ENCODE assay signal across 9 mouse cellular contexts in genomic region chrX:102493992-102494730, GRCm38 (mm10). TPM values are rescaled to one million over a fixed set of nuclear protein-coding genes. Genes with fewer than 3 reads are reported as not detected.
DNase-seq lines count a peak whose midpoint lies in the region; ATAC-seq and TF ChIP-seq lines count a peak whose summit lies in the region.
"Had no signal": no experiment of that assay in that cellular context is flagged by ENCODE, and none has a peak within 500 bp of the region (broad histone marks: within the 10 kb centered on the region; RNA-seq: fewer than 3 reads in every experiment).

No protein-coding gene starts in this region.

- H3K27me3 ChIP-seq in forebrain, embryonic 14.5 days (replicated peaks; ENCODE audit: control insufficient read depth, insufficient read depth, low read length): no peaks in the 10 kb centered on the region
- H3K27me3 ChIP-seq in forebrain, embryonic 16.5 days (replicated peaks; ENCODE audit: control insufficient read depth, insufficient read depth, low read length): no peaks in the 10 kb centered on the region
- peaks cover 28% of the 10 kb centered on the region for H3K27me3 ChIP-seq in Patski
- H3K27me3 ChIP-seq: limb, embryonic 15.5 days had no signal

- peaks cover 8% of the 10 kb centered on the region; the same call in 1 of the 2 replicates for H3K36me3 ChIP-seq in forebrain, embryonic 14.5 days (ENCODE audit: control insufficient read depth, insufficient read depth, low read length)
- H3K36me3 ChIP-seq in forebrain, embryonic 16.5 days (ENCODE audit: control insufficient read depth, insufficient read depth): no peaks in the 10 kb centered on the region

- H3K4me1 ChIP-seq in forebrain, embryonic 14.5 days (ENCODE audit: control insufficient read depth, insufficient read depth, low read length): no peaks in the 10 kb centered on the region
- no peaks in the 10 kb centered on the region for H3K4me1 ChIP-seq in forebrain, embryonic 16.5 days (replicated peaks; ENCODE audit: control insufficient read depth, insufficient read depth, low read length)
- no peaks in the 10 kb centered on the region for H3K4me1 ChIP-seq in lung, adult 2 months (ENCODE audit: control insufficient read depth, insufficient read depth, low read length)
- H3K4me1 ChIP-seq: limb, embryonic 15.5 days had no signal

- TF ChIP-seq CTCF in lung, adult 2 months (IDR thresholded peaks at IDR 0.05; ENCODE audit: insufficient read depth, low read length): peak; percentile 3; the same call in 1 of the 2 replicates
- peak; percentile 57 for TF ChIP-seq CTCF in Patski (IDR thresholded peaks at IDR 0.05)

- POLR2A ChIA-PET in Patski (lab: Charles Lee): no interaction called here

- no peak overlapping the region for H3K9ac ChIP-seq in forebrain, embryonic 14.5 days (ENCODE audit: low read length)
- no peak overlapping the region for H3K9ac ChIP-seq in forebrain, embryonic 16.5 days (replicated peaks; ENCODE audit: low read depth, low read length)
- H3K9ac ChIP-seq: limb, embryonic 15.5 days had no signal

- H3K27ac ChIP-seq in forebrain, embryonic 14.5 days (ENCODE audit: low read depth, low read length): no peak overlapping the region
- H3K27ac ChIP-seq in forebrain, embryonic 16.5 days (ENCODE audit: low read length): no peak overlapping the region
- H3K27ac ChIP-seq: limb, embryonic 15.5 days had no signal

- in situ Hi-C loops in Patski (cut with MboI; ENCODE audit: low pct_unique_long_range_greater_than_20kb): loop anchor here (10.0 kb wide), 1 partner anchor 161 kb away; no protein-coding TSS in a partner anchor

- ATAC-seq in forebrain, embryonic 14.5 days: no peak
- no peak for ATAC-seq in forebrain, embryonic 16.5 days
- ATAC-seq in Patski: no peak
- peak; percentile 70 for ATAC-seq in megakaryocyte progenitor cell, adult 5-6 weeks (replicated peaks; ENCODE audit: poor library complexity)

- WGBS in forebrain, embryonic 14.5 days: 62% methylated on average over 6 of the region's 6 CpGs
- WGBS in forebrain, embryonic 16.5 days: 72% methylated on average over 6 of the region's 6 CpGs
- 54% methylated on average over 6 of the region's 6 CpGs for WGBS in lung, adult 2 months

- no peak for TF ChIP-seq POLR2A in lung, adult 2 months (IDR thresholded peaks at IDR 0.05; ENCODE audit: borderline replicate concordance, extremely low read depth, low read depth, low read length)

- H3K4me2 ChIP-seq in forebrain, embryonic 14.5 days (ENCODE audit: low read length): no peak overlapping the region
- no peak overlapping the region for H3K4me2 ChIP-seq in forebrain, embryonic 16.5 days (ENCODE audit: low read length)
- H3K4me2 ChIP-seq: limb, embryonic 15.5 days had no signal

- DNase-seq in forebrain, embryonic 14.5 days (ENCODE audit: low spot score): peak; percentile 37
- no peak for DNase-seq in lung, adult 2 months
- no peak for DNase-seq in lung, postnatal 4 days
- DNase-seq in Patski (ENCODE audit: low read depth, low spot score): no peak
- no peak for DNase-seq in cerebellum, adult 18-20 months
- no peak for DNase-seq in frontal cortex, postnatal 25 days (ENCODE audit: low spot score in 2 of 2)

- H3K9me3 ChIP-seq in forebrain, embryonic 14.5 days (replicated peaks; ENCODE audit: control insufficient read depth, low read length): no peaks in the 10 kb centered on the region
- H3K9me3 ChIP-seq in forebrain, embryonic 16.5 days (ENCODE audit: control insufficient read depth, low read length): no peaks in the 10 kb centered on the region
- H3K9me3 ChIP-seq: limb, embryonic 15.5 days had no signal

- CTCF ChIA-PET in Patski (lab: Charles Lee): interaction anchor here (1.1 to 2.3 kb wide), 3 partner anchors 11 to 15 kb away, joined by 3 to 13 read pairs (median 4); partner anchors contain the start of gene Hdac8

- H3K4me3 ChIP-seq in forebrain, embryonic 14.5 days (ENCODE audit: low read depth, low read length): no peak overlapping the region
- H3K4me3 ChIP-seq in forebrain, embryonic 16.5 days (replicated peaks; ENCODE audit: low read length): no peak overlapping the region
- H3K4me3 ChIP-seq in lung, adult 2 months (replicated peaks; ENCODE audit: extremely low read depth, low read depth, low read length): no peak overlapping the region
- H3K4me3 ChIP-seq: limb, embryonic 15.5 days had no signal

RNA-seq across cellular contexts. Expression of gene Hdac8, which starts 11.0 kb away (rescaled TPM):
- polyA plus RNA-seq in forebrain, embryonic 14.5 days (2014; fragmentation: Nextera tagmentation; extraction: Ambion mirVana): 3.1 and 3.5 TPM in 2 replicates
- 9.9 and 12.1 TPM in 2 replicates for polyA plus RNA-seq in forebrain, embryonic 16.5 days (2015; fragmentation: Nextera tagmentation; extraction: Ambion mirVana)
- polyA plus RNA-seq in lung, adult 2 months (2012; rRNA removed): 3.2 and 4.4 TPM in 2 replicates
- 15.3 TPM for polyA plus RNA-seq in Patski (2021)
- 5.1 and 8.6 TPM in 2 replicates for total RNA-seq in megakaryocyte progenitor cell, adult 5-6 weeks (2015)
- total RNA-seq in megakaryocyte progenitor cell, adult 5-6 weeks (2017): 12.1 and 12.2 TPM in 2 replicates
